Mouse (Mus musculus): ENCODE data around the gene Svs3a.

DNA sequence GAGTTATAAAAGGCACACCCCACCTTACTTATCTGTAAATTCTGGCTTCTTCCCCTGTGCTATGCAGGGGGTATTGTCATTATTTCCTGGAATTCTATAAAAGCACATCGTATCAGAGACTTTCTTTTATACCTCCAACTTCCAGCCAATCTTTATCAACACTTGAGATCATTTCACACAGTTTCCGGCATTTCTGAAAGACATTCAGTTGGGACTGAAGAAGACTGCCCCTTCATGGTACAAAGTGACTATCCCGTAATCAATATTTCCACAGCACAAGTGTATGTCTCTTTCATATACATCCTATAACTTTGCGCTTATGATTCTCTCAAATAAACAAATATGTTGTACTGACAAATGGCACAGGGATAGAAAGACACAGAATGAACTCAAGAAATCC is 10.7 kb upstream of the Svs3a start, which contains the start of gene Svs4:
- TF ChIP-seq CTCF (IDR thresholded peaks at IDR 0.05; ENCODE audit: low read depth) (no peak), EP300 (IDR thresholded peaks at IDR 0.05; ENCODE audit: low read depth) (no peak)

All from liver, embryonic 14.5 days (tissue).